Mouse (Mus musculus) forebrain, embryonic 14.5 days (tissue): Measurements from ENCODE around the gene Tgm2. TPM values are rescaled to one million over a fixed set of nuclear protein-coding genes. Genes with fewer than 3 reads are reported as not detected.

Experiments
- ATAC-seq: fragments of 200-750 bp; cut with Nextera tagmentation; 2 replicates; pipeline ENCODE4 v1.8.0; 2017; ENCODE audit warnings: mild to moderate bottlenecking, moderate library complexity
- DNase-seq: peaks from one replicate; pipeline ENCODE4 v3.0.0-alpha.2; 2015; ENCODE audit warnings: low spot score
- H3K27ac ChIP-seq: fragments of 300-500 bp; sonication (generic); 2 replicates; pipeline ENCODE4 v1.5.1; 2014; ENCODE audit warnings: low read depth, mild to moderate bottlenecking, control low read depth, low read length, moderate library complexity
- H3K27me3 ChIP-seq: fragments of 300-500 bp; sonication (generic); replicated peaks from 2 replicates; pipeline ENCODE4 v1.6.1; 2014; ENCODE audit warnings: low read length, control low read depth, mixed read lengths; ENCODE audit not compliant: control insufficient read depth, insufficient read depth
- H3K36me3 ChIP-seq: fragments of 300-500 bp; sonication (generic); 2 replicates; pipeline ENCODE4 v1.6.1; 2014; ENCODE audit warnings: low read length, control low read depth; ENCODE audit not compliant: control insufficient read depth, insufficient read depth
- H3K4me1 ChIP-seq: fragments of 300-500 bp; sonication (generic); 2 replicates; pipeline ENCODE4 v1.6.1; 2014; ENCODE audit warnings: antibody characterized with exemption, low read length, control low read depth; ENCODE audit not compliant: control insufficient read depth, insufficient read depth
- H3K4me2 ChIP-seq: fragments of 300-500 bp; sonication (generic); 2 replicates; pipeline ENCODE4 v1.6.1; 2014; ENCODE audit warnings: mild to moderate bottlenecking, control low read depth, low read length
- H3K4me3 ChIP-seq: fragments of 300-500 bp; sonication (generic); 2 replicates; pipeline ENCODE4 v1.5.1; 2014; ENCODE audit warnings: low read depth, low read length, control low read depth
- H3K9ac ChIP-seq: fragments of 300-500 bp; sonication (generic); 2 replicates; pipeline ENCODE4 v1.6.1; 2014; ENCODE audit warnings: mild to moderate bottlenecking, low read length, control low read depth, moderate library complexity
- H3K9me3 ChIP-seq: fragments of 300-500 bp; sonication (generic); replicated peaks from 2 replicates; pipeline ENCODE4 v1.6.1; 2016; ENCODE audit warnings: low read length, control low read depth, mixed read lengths; ENCODE audit not compliant: control insufficient read depth
- WGBS: fragments of 180-500 bp; shearing (Covaris S2); extraction: QIAGEN DNeasy Blood & Tissue Kit; methylation state at CpG from one replicate; pipeline ENCODE4 v1.1.7; 2014; 5-methylcytosine and 5-hydroxymethylcytosine counted together
- polyA plus RNA-seq: library from polyadenylated mRNA; unstranded; fragments of >200 nt; fragmentation: Nextera tagmentation; extraction: Ambion mirVana; gene quantifications from 2 replicates; pipeline ENCODE4 v1.2.1, GENCODE M21; 2014

Tgm2 gene
- polyA plus RNA-seq, 1 experiment from 2014 or later = 5.0 TPM

- Histone ChIP-seq H3K9me3 (no peaks in the 10 kb centered on the region), H3K4me1 (peaks cover 6% of the 10 kb centered on the region; the same call in 1 of the 2 replicates), H3K9ac (no peak overlapping the region), H3K4me2 (no peak overlapping the region), H3K27me3 (no peaks in the 10 kb centered on the region), H3K4me3 (no peak overlapping the region), H3K36me3 (no peaks in the 10 kb centered on the region), H3K27ac (no peak overlapping the region)
- WGBS = 50% methylated on average over 5 of the region's 5 CpGs
- peak; percentile 62 for DNase-seq
- peak; percentile 20; the same call in 1 of the 2 replicates for ATAC-seq
These were observed 15.7 kb downstream of the Tgm2 start for GRCm38 (mm10) chr2:158130391-158130986.

- no peaks in the 10 kb centered on the region for H3K9me3 ChIP-seq
- H3K27ac ChIP-seq = no peak overlapping the region
- H3K36me3 ChIP-seq = no peaks in the 10 kb centered on the region
- no peak overlapping the region for H3K4me3 ChIP-seq
- H3K9ac ChIP-seq = no peak overlapping the region
- H3K27me3 ChIP-seq = no peaks in the 10 kb centered on the region
- ATAC-seq = no peak
- DNase-seq = no peak
- 89% methylated on average over 16 of the region's 16 CpGs for WGBS
- H3K4me1 ChIP-seq = peaks cover 6% of the 10 kb centered on the region; the same call in 1 of the 2 replicates
- H3K4me2 ChIP-seq = no peak overlapping the region
These were observed 16.8 kb downstream of the Tgm2 start for GRCm38 (mm10) chr2:158129291-158130002.

- no peaks in the 10 kb centered on the region for H3K9me3 ChIP-seq
- H3K27me3 ChIP-seq = no peaks in the 10 kb centered on the region
- ATAC-seq = no peak
- peaks cover 6% of the 10 kb centered on the region; the same call in 1 of the 2 replicates for H3K4me1 ChIP-seq
- 91% methylated on average over 8 of the region's 8 CpGs for WGBS
- no peak overlapping the region for H3K4me3 ChIP-seq
- no peak for DNase-seq
- H3K4me2 ChIP-seq = no peak overlapping the region
- no peak overlapping the region for H3K27ac ChIP-seq
- no peak overlapping the region for H3K9ac ChIP-seq
- no peaks in the 10 kb centered on the region for H3K36me3 ChIP-seq
These were observed 17.6 kb downstream of the Tgm2 start for GRCm38 (mm10) chr2:158128461-158129130.

- no peaks in the 10 kb centered on the region for H3K27me3 ChIP-seq
- H3K9ac ChIP-seq = no peak overlapping the region
- no peak overlapping the region for H3K4me3 ChIP-seq
- no peak overlapping the region for H3K27ac ChIP-seq
- no peaks in the 10 kb centered on the region for H3K9me3 ChIP-seq
- no peak for DNase-seq
- no peak overlapping the region for H3K4me2 ChIP-seq
- WGBS = 91% methylated on average over 7 of the region's 7 CpGs
- H3K4me1 ChIP-seq = peaks cover 6% of the 10 kb centered on the region; the same call in 1 of the 2 replicates
- no peak for ATAC-seq
- H3K36me3 ChIP-seq = no peaks in the 10 kb centered on the region
These were observed 18.4 kb downstream of the Tgm2 start for GRCm38 (mm10) chr2:158127872-158128271.

- Histone ChIP-seq H3K36me3 (no peaks in the 10 kb centered on the region), H3K9me3 (no peaks in the 10 kb centered on the region), H3K9ac (no peak overlapping the region), H3K27me3 (no peaks in the 10 kb centered on the region), H3K27ac (no peak overlapping the region), H3K4me1 (peaks cover 6% of the 10 kb centered on the region; the same call in 1 of the 2 replicates), H3K4me2 (no peak overlapping the region), H3K4me3 (no peak overlapping the region)
- DNase-seq = no peak
- 93% methylated on average over 6 of the region's 6 CpGs for WGBS
- ATAC-seq = no peak
These were observed 19.0 kb downstream of the Tgm2 start for GRCm38 (mm10) chr2:158127245-158127644.

- H3K4me1 ChIP-seq = no peaks in the 10 kb centered on the region
- no peak for ATAC-seq
- WGBS = 76% methylated on average over 6 of the region's 6 CpGs
These were observed 23.4 kb downstream of the Tgm2 start for GRCm38 (mm10) chr2:158122814-158123213.

GRCm38 (mm10) chr2:158121645-158122326, 24.4 kb downstream of the Tgm2 start:
- Histone ChIP-seq H3K27me3 (no peaks in the 10 kb centered on the region), H3K4me2 (no peak overlapping the region), H3K9me3 (no peaks in the 10 kb centered on the region), H3K36me3 (no peaks in the 10 kb centered on the region), H3K4me3 (no peak overlapping the region), H3K9ac (no peak overlapping the region), H3K27ac (no peak overlapping the region), H3K4me1 (no peaks in the 10 kb centered on the region)
- WGBS = 74% methylated on average over 12 of the region's 12 CpGs
- ATAC-seq = no peak
- DNase-seq = peak; percentile 23

More at GRCm38 (mm10) chr2:158122814-158123213, 23.4 kb downstream of the Tgm2 start:
- Histone ChIP-seq H3K36me3 (no peaks in the 10 kb centered on the region), H3K27ac (no peak overlapping the region), H3K27me3 (no peaks in the 10 kb centered on the region), H3K9me3 (no peaks in the 10 kb centered on the region), H3K9ac (no peak overlapping the region), H3K4me3 (no peak overlapping the region), H3K4me2 (no peak overlapping the region)
- no peak for DNase-seq

- H3K27me3 ChIP-seq = no peaks in the 10 kb centered on the region
- ATAC-seq (no peak), DNase-seq (no peak)
- no peaks in the 10 kb centered on the region for H3K9me3 ChIP-seq
- H3K9ac ChIP-seq = no peak overlapping the region
- no peaks in the 10 kb centered on the region for H3K36me3 ChIP-seq
- no peak overlapping the region for H3K4me2 ChIP-seq
- H3K4me1 ChIP-seq = no peaks in the 10 kb centered on the region
- 81% methylated on average over 3 of the region's 3 CpGs for whole genome bisulfite sequencing
- H3K27ac ChIP-seq = no peak overlapping the region
- no peak overlapping the region for H3K4me3 ChIP-seq
These were observed 25.4 kb downstream of the Tgm2 start for GRCm38 (mm10) chr2:158120868-158121267.
